Mouse (Mus musculus) thymus, postnatal 4 days (tissue): ENCODE data around the gene Map3k3.

Source experiments
- DNase-seq: peaks from one replicate; pipeline ENCODE4 v3.0.0; 2021

Map3k3 gene

DNA sequence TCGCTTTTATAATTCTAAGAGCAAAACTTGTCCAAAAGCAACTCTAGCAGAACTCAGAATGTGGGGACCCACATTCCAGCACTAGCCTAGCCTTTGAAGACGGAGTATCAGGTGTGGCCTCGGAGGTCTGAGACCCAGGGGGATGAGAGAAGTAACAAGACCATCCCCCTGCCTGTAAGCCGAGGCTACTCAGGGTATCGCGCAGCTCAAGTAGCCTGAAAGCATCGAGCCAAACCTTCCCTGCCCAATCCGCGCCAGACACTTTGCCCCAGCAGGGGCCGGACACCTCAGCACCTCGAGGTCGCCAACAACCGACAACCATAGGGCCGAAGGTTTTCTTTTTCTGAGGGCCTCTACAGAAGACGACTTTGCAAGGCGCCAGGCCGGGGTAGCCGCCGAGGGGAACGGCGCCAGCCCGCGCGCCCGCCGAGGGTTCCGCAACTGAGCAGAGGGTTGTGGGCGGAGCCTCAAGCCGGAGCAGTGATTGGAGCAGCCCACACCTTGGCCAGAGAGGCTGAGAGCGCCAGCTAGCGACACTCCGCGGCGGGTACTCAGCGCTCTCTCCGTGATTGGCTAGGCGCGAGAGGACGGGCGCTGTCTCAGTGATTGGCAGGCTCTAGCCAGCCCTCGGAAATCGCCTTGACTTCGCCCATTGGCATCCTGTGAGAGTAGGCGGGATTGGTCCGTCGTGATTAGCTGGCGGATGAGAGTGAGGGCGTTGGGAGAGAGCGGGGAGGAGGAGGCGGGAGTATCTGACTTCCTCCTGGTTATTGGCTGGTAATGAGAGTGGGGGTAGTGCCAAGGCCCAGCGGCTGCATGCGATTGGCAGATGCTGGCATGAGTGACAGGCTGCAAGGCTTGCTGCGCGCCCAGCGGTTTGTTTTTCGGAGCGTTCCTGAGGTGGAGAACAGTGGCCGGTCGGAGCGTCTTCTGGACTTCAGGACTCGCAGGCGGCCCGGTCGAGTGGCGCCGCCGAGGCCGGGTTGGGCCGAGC, at the start of gene Map3k3:
Gene Map3k3 (plus strand): TSS at position 906 of the 994 bp plus-strand sequence.
- DNase-seq = peak; percentile 99

DNA sequence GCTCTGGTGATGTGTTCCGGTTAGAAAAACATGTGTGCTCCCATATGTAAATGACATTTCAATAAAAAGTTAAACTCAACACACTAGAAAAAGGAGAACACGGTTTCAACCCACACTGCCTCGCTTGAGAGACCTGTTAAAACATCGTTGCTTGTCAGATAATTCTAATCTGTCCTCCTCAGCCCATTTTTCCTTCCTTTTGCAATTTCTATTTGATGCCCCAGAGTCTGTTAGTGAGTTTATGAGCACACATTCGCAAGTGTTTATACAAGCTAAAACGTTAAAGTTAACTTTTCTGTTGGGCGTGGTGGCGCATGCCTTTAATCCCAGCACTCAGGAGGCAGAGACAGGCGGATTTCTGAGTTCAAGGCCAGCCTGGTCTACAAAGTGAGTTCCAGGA, 49.4 kb upstream of the Map3k3 start:
- no peak for DNase-seq

DNA sequence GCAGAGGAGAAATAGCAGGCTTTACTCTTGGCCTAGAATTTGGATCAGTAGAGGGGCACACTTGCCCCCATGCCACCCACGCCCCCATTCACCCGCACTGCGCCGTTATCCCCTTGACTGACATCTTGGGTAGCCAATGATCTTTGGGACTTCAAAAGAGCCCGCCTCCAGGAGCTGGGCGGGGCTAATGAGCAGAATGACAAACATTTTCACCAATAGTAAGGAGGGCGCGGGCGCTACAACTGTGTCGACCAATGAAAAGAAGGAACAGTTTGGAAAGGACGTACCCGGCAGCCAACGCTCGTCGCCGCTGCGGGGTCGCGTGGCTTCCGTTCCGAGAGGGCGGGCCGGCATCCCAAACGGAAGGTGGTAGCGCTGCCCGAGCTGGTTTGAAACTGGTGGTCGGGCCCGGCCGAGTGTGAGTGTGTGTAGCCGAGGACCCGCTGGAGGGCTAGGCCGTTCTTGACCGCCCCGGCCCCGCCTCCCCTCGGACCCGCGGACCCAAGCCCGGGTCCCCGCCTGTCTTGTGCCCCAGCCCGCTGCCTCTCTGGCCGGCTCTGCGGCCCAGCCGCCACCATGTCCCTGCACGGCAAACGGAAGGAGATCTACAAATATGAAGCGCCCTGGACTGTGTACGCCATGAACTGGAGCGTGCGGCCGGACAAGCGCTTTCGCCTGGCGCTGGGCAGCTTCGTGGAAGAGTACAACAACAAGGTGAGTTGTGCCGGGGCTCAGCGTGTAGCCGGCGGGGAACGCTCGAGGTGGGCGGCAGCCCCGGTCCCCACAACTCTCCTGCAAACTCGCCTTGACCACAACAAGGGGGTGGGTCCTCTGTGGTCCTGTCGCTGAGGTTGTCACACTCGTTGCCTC, 47.6 kb upstream of the Map3k3 start, which contains the start of gene Dcaf7:
Gene Dcaf7 (plus strand): TSS at position 325 of the 870 bp plus-strand sequence.
- DNase-seq = peak; percentile 95

DNA sequence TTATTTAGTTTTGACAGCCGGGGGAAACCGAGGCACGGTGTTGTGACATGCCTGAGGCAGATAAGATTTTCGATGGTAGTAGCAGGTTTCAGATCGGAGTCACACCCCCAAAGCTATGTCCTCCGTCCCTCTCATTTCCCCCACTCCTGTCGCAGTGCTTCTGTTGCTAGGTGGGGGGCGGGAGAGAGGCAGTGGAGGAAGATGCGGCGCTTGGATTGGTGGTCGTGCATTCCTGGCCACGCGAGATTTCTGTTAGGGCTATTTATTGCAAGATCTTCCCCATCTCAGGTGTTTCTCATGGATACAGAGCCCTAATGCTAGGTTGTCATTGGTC, 47.0 kb upstream of the Map3k3 start:
- DNase-seq = peak; percentile 58

DNA sequence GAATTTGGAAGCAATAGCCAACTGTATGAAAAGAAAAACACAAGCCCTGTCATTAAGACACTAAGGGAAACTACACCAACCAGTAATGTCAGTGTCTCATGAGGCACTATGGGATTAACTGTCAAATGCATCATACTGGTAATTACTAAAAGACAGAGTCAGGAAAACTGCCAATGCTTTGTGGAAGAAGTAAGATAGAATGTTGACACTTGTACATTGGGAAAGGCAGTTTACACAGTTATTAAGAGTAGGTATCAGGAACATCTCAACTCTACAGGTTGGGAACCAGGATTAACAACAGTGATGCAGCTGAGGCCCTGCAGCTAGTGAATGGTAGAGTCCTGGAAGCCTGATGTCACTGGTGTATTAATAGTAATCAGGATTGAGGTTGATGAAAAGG, 40.1 kb upstream of the Map3k3 start:
- no peak for DNase-seq

DNA sequence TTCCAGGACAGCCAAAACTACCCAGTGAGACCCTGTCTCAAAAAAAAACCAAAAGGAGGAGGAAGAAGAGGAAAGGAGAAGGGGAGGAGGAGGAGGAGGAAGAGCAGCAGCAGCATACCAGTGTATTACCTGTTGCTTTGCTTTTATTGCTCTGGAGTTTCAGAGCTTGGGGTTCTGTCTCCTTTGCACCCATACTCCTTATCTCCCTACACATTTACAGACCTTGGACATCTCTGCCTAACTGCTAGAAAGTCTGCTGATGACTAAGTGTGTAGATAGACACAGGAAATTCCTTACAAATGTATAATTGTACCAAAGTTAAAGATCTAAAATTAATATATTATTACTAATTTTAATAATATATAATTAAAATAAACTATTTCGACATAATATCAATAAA, 39.2 kb upstream of the Map3k3 start:
- no peak for DNase-seq

DNA sequence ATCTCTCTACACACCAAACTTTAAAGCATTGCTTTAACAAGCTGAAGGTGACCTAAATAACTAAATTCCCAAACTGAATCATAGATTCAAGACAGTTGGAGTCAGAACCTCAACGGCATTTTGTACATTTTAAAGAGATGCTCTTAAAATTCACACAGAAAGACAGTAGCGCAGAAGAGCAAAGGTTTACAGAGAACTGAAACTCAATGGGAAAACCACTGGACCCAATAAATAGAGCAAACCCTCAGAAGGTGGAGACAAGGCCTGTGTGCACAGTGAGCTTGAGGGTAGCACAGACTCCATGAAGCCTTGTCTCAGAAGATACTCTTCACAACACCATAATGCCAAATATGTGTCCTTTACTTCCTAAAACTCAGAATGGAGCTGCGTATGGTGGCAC, 38.6 kb upstream of the Map3k3 start:
- no peak for DNase-seq

DNA sequence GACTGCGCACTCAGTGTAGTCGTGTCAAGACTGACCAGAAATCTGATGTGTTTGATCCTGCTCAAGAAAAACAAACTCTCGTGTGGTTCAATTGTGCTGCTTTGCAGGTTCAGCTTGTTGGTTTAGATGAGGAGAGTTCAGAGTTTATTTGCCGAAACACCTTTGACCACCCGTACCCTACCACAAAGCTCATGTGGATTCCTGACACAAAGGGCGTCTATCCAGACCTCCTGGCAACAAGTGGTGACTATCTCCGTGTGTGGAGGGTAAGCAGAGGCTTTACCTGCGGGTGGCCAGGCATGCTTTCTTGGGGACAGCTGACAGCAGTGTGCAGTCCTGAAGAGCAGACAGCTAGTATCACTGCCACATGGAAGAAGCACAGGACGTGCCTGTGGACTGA, 37.8 kb upstream of the Map3k3 start:
- no peak for DNase-seq

DNA sequence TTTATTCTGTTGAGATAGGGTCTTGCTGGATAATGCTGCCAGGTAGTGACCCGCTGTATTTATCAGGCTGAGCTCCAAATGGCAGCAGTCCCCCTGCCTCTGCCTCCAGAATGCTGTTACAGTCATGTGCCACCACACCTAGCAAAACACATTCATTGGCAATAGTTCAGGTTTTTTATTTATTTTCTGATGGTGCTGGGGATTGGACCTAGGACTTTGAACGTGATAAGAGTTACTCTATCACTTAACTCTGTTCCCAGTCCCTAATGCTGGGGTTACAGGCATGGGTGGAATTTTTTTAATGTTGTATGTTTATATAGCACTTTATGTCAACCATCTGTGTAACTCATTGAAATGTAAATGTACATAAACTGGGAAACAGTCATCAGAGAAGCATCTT, 30.5 kb upstream of the Map3k3 start:
- no peak for DNase-seq

DNA sequence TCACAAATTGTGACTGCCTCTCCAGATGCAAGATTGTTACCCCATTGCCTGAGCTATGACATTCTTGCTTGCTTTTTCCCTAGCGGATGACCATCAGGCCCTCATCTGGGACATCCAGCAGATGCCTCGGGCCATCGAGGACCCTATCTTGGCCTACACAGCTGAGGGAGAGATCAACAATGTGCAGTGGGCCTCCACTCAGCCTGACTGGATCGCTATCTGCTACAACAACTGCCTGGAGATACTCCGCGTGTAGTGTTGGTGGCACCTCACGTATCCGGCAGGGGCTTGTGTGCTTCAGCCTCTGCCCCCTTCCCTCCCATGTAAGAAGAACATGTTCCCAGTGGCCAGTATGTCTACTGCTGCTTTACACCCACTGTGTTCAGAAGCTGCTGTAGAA, 29.8 kb upstream of the Map3k3 start:
- no peak for DNase-seq

DNA sequence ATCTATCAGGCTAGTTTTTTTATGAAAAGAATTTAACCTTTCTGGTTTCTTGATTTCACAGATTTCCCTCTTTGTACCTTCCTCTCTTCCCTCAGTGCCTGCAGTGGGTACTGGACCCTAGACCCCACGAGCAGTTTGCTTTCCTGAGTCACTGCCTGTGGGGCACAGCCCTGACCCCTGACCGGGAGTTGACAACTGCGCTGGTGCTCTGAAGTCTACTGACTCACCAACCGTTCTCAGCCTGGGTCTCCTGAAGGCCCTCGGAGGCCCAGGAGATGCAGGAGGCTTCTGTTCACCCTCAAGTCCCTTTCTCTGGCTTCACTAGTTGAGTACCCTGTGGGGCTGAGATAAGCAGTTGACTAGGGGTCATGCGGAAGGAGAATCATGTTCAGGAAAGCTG, 29.1 kb upstream of the Map3k3 start:
- no peak for DNase-seq

DNA sequence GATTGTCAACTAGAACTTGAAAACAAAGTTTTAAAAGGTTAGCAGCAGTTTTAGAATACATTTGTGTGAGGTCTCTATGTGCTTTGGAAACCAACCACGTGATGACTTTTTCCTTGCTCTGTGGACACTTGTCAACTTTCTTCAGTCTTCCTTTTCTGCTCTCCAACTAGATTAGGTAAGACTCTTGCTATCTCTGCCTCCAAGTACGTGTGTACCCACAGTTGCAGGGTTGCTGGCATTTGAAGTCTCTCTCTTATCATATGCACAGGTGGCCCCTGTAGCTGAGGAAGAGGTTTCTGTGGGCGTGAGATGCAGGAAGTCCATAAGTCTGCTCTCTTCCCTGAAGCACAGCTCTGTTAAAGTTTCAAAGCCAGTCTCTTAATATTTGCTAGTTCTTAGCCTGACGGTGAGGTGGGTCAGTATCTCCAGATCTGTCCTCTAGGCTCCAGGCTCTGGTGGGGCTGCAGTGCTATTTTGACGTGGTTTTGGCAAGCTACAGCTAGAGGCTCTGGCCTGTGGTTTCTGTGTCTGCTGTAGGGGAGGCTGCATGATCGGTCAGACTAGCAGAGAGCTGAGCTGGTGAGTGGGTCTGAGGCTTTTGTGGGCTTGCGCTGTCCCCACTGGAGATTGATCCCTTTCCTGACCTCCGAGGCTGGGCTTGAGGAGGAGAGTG, 27.5 kb upstream of the Map3k3 start:
- DNase-seq = peak; percentile 54

DNA sequence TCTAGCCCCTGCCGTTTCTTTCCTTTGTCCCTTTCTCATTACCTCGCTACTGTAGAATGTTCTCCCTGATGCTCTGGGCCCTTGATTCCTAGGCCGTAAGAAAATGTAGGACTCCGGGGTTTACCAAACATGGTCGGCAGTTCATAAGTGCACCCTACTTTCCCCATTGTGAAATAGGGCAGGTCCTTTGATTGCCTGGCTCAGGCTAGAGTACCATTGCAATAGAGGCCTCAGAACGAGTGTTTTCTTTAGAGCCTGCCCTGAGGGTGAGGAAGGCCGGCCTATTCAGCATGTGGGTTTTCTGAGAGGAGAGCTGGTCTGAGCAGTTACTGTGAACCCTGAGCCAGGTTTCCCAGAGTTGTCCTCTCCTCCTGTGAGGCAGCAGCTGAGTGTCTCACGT, 26.4 kb upstream of the Map3k3 start:
- DNase-seq = no peak

DNA sequence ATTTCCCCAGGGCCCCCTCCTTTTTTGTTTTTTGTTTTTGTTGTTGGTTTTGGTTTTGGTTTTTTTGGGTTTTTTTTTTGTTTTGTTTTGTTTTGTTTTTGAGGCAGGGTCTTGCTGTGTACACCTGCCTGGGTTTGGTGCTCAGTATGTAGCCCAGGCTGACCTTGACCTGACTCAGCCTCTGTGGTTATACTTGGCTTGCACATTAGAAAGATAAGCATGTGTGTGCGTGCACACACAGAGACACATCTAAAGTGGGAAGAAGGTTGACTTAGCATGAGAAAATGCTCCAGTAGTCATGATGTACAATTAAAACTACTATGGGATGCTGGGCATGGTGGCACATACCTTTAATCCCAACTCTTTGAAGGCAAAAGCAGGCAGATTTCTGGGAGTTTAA, 23.9 kb upstream of the Map3k3 start:
- no peak for DNase-seq

DNA sequence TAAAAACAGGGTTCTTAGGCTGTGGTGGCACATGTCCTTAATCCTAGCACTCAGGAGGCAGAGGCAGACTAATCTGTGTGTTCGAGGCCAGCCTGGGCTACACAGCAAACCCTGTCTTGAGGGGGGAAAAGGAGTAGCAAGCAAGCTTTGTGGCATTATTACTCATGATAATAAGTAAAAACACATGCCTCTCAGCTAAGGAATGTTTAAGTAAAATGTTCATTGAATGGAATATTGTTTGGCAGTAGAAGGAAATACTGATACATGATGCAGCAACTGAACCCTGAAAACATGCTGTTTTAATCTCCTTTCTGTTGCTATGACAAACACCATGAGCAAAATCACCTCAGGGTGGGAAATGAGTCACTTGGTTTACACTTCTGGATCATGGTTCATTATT, 23.1 kb upstream of the Map3k3 start:
- DNase-seq = no peak

DNA sequence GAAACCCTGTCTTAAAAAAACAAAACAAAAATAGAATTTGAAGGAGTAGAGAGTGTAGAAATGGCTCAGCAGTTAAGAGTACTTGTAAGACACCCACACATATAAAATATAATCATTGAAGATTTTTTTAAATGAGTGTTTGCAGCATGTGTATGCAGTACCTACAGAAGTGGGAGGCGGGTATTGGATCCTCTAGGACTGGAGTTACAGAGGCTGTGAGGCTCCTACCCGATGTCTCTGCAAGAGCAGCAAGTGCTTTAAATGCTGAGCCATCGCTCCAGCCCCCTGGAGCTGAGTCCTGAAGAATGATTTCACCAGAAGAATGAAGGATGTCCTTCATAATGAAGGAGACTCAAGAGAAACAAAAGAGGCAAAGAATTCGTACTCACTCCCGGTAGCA, 20.7 kb upstream of the Map3k3 start:
- DNase-seq = no peak

DNA sequence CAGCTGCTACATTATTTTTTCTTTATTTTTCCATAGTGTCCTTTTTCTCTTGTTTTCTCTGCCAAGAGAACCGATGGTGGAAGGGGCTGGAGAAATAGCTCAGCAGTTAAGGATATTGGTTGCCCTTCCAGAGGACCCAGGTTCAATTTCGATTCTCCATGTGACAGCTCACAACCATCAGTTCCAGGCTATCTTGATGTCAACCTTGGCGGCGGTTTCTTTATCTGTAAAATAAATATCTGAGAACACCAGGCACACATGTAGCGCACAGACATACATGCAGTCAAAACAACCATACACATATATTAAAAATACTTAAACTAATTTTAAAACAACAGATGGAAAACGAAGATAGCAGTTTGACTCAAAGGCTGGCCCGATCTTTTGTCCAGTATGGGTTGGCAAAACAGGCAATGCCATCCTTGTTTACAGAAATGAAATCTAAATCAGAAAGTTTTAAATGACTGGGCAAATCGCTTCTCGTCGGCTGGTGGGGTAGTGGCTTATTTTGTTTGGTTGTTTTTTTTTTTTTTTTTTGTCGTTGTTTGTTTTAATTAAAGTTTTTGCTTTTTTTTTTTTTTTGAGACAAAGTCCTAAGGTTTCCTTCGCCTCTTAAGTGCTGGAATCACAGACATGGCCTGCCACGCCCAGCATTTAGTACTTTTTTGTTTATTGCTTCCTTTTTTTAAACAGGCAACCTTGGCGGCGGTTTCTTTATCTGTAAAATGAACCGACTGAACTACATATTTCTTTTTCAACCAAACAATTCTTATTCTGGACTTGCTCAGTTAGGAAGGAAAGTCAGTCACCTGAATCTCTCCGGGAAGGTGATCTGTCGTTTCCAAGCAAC, 19.1 kb upstream of the Map3k3 start:
- DNase-seq = no peak

DNA sequence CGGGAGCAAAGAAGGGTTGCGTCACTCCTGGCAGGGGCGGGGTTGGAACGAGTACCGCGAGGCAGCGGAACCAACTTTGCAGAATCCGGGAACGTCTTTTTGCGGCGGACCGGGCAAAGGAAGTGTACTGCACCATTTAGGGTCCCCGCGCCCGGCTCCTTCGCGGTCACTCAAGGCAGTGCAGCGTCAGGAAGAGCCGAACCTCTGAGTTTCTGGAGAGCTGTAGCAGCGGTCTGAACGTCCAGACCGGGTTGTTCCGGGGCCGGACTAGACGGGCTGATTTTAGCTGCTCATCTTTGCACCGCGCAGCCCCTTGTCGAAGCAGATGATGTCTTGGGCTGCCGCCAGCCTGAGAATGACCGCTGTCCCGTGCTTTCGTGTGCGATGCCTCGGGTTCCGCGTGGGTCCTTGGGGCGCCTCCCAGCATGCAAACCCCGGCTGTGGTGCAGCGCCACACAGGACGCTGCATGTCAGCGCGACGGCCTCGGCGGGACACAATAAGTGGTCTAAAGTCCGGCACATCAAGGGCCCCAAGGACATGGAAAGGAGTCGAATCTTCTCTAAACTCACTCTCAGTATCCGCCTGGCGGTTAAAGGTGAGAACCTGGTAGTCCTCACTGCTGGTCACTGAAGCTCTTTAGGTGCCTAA, 18.4 kb upstream of the Map3k3 start, which contains the start of gene Taco1:
Gene Taco1 (plus strand): TSS at position 139 of the 649 bp plus-strand sequence.
- DNase-seq = peak; percentile 93

DNA sequence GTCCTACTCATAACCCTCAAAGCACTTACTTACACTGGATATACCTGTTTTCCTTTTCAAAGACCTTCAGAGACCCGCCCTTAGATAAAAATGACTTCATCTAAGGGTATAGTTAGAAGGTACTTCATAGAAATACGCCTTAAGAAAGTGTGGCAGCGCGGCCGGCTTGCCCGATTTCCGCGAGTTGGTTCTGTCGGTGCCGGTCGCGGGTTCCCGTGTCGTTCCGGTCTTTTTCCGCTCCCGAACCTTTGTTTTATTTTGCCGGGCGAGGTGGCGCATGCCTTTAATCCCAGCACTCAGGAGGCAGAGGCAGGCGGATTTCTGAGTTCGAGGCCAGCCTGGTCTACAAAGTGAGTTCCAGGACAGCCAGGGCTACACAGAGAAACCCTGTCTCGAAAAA, 17.8 kb upstream of the Map3k3 start:
- DNase-seq = peak; percentile 80

DNA sequence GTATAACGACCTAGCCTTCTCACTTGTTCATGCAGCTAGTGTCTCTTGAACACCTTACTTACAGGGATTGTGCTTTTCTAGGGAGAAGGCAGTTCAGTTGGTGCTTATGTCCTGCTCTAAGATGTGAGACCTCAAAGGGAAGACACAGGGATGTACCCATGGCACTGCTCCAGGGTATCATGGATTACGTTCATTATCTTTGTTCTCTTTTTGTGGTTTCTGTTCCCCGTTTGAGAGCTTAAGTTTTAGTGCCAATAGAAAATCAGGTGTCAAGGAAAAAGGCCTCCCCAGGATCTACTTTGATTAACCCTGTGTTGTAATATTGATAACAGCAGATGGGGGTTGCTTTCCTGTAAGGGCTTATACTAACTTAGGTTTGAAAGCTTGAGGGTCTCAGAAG, 10.6 kb upstream of the Map3k3 start:
- no peak for DNase-seq

DNA sequence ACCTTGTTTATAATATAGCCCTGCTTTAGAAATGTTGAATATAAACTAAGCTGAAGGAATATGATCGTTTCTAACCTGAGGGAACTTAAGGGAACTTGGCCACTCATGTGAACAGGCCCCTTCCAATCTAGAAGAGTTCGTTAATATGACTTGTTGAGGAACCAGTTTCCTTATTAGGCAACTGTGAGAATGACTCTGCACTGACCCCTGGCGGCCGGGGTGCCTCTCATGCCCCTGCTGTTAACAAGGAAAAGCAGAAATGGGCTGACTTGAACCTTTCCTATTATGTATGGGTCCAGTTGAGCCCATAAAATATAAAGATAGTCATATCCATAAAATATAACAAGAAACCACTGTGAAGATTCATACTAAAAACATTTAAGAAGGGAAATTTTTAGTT, 8.1 kb upstream of the Map3k3 start:
- peak; percentile 92 for DNase-seq
